Mouse (Mus musculus): ENCODE results near the gene Vsx2. TPM values are rescaled to one million over a fixed set of nuclear protein-coding genes. Genes with fewer than 3 reads are reported as not detected.
"Not testable (repeated sequence)": the region's sequence is repeated elsewhere in the genome, so short reads cannot be mapped to it uniquely, and the experiment has no call there.

Gene Vsx2
- total RNA-seq (2015) (not detected in 2 replicates), total RNA-seq (2017) (not detected in 2 replicates)

GRCm38 (mm10) chr12:84569336-84569970 is at the start of gene Vsx2:
Gene Vsx2, plus strand, starts transcription at chr12:84569762.
- ATAC-seq (ENCODE audit: poor library complexity, severe bottlenecking), result no peak

GRCm38 (mm10) chr12:84523728-84524127 is 45.8 kb upstream of the Vsx2 start:
- no peak for ATAC-seq (ENCODE audit: poor library complexity, severe bottlenecking)

GRCm38 (mm10) chr12:84524147-84525050 is 45.2 kb upstream of the Vsx2 start:
- ATAC-seq (ENCODE audit: poor library complexity, severe bottlenecking), result no peak

GRCm38 (mm10) chr12:84525422-84525821 is 44.1 kb upstream of the Vsx2 start:
- ATAC-seq (ENCODE audit: poor library complexity, severe bottlenecking), result no peak

- ATAC-seq (ENCODE audit: poor library complexity, severe bottlenecking), result 0 out of 2 replicates have a peak, but pooled peaks have one; percentile 5
Observed at GRCm38 (mm10) chr12:84530426-84530825, 39.1 kb upstream of the Vsx2 start.

- ATAC-seq (ENCODE audit: poor library complexity, severe bottlenecking), result no peak
Observed at GRCm38 (mm10) chr12:84531906-84532829, 37.4 kb upstream of the Vsx2 start.

GRCm38 (mm10) chr12:84532830-84533199 is 36.7 kb upstream of the Vsx2 start:
- ATAC-seq (ENCODE audit: poor library complexity, severe bottlenecking), result no peak

GRCm38 (mm10) chr12:84533706-84534486 is 35.7 kb upstream of the Vsx2 start:
- no peak for ATAC-seq (ENCODE audit: poor library complexity, severe bottlenecking)

GRCm38 (mm10) chr12:84539537-84539936 is 30.0 kb upstream of the Vsx2 start:
- ATAC-seq (ENCODE audit: poor library complexity, severe bottlenecking), result not testable (repeated sequence)

- ATAC-seq (ENCODE audit: poor library complexity, severe bottlenecking), result no peak
Observed at GRCm38 (mm10) chr12:84541391-84541958, 28.1 kb upstream of the Vsx2 start.

- peak; percentile 82 for ATAC-seq (ENCODE audit: poor library complexity, severe bottlenecking)
Observed at GRCm38 (mm10) chr12:84546028-84546427, 23.5 kb upstream of the Vsx2 start.

- ATAC-seq (ENCODE audit: poor library complexity, severe bottlenecking), result no peak
Observed at GRCm38 (mm10) chr12:84546577-84547085, 22.9 kb upstream of the Vsx2 start.

- no peak for ATAC-seq (ENCODE audit: poor library complexity, severe bottlenecking)
Observed at GRCm38 (mm10) chr12:84548251-84548650, 21.3 kb upstream of the Vsx2 start.

GRCm38 (mm10) chr12:84555218-84555617 is 14.3 kb upstream of the Vsx2 start:
- ATAC-seq (ENCODE audit: poor library complexity, severe bottlenecking), result no peak

- ATAC-seq (ENCODE audit: poor library complexity, severe bottlenecking), result no peak
Observed at GRCm38 (mm10) chr12:84562558-84562957, 7.0 kb upstream of the Vsx2 start.

- ATAC-seq (ENCODE audit: poor library complexity, severe bottlenecking), result peak; percentile 62; the same call in 1 of the 2 replicates
Observed at GRCm38 (mm10) chr12:84567576-84567975, 2.0 kb upstream of the Vsx2 start.

- no peak for ATAC-seq (ENCODE audit: poor library complexity, severe bottlenecking)
Observed at GRCm38 (mm10) chr12:84569976-84570693, 573 bp downstream of the Vsx2 start.

- no peak for ATAC-seq (ENCODE audit: poor library complexity, severe bottlenecking)
Observed at GRCm38 (mm10) chr12:84570694-84571415, 1.3 kb downstream of the Vsx2 start.
